Mouse (Mus musculus): ENCODE data around the gene Adck1. TPM values are rescaled to one million over a fixed set of nuclear protein-coding genes. Genes with fewer than 3 reads are reported as not detected.

Adck1 gene
- polyA plus RNA-seq, 1 experiment: 11.8 TPM

- Histone ChIP-seq H3K4me1 (ENCODE audit: control insufficient read depth, insufficient read depth, low read length) (no peaks in the 10 kb centered on the region), H3K27me3 (ENCODE audit: control insufficient read depth, insufficient read depth, low read length) (no peaks in the 10 kb centered on the region), H3K36me3 (ENCODE audit: control insufficient read depth, insufficient read depth, low read length) (peaks cover 1% of the 10 kb centered on the region; the same call in 1 of the 2 replicates), H3K4me3 (ENCODE audit: control insufficient read depth, low read depth, low read length) (no peak overlapping the region), H3K27ac (ENCODE audit: control insufficient read depth, insufficient read depth, low read depth, low read length) (no peak overlapping the region)
- no peak for TF ChIP-seq POLR2A (IDR thresholded peaks at IDR 0.05; ENCODE audit: control insufficient read depth, low read depth, low read length)
- TF ChIP-seq CTCF (IDR thresholded peaks at IDR 0.05; ENCODE audit: control insufficient read depth, insufficient read depth, insufficient replicate concordance, low read depth, low read length): no peak
These were observed 90.6 kb downstream of the Adck1 start for GRCm38 (mm10) chr12:88450658-88451563.

GRCm38 (mm10) chr12:88454701-88455410 lies 94.5 kb downstream of the Adck1 start:
- no peak overlapping the region for H3K27ac ChIP-seq (ENCODE audit: control insufficient read depth, insufficient read depth, low read depth, low read length)
- H3K27me3 ChIP-seq (ENCODE audit: control insufficient read depth, insufficient read depth, low read length): no peaks in the 10 kb centered on the region
- H3K4me3 ChIP-seq (ENCODE audit: control insufficient read depth, low read depth, low read length): no peak overlapping the region
- H3K4me1 ChIP-seq (ENCODE audit: control insufficient read depth, insufficient read depth, low read length): no peaks in the 10 kb centered on the region
- TF ChIP-seq POLR2A (IDR thresholded peaks at IDR 0.05; ENCODE audit: control insufficient read depth, low read depth, low read length) (no peak), CTCF (IDR thresholded peaks at IDR 0.05; ENCODE audit: control insufficient read depth, insufficient read depth, insufficient replicate concordance, low read depth, low read length) (no peak)
- no peaks in the 10 kb centered on the region for H3K36me3 ChIP-seq (ENCODE audit: control insufficient read depth, insufficient read depth, low read length)

GRCm38 (mm10) chr12:88457021-88457420 lies 96.7 kb downstream of the Adck1 start:
- H3K4me3 ChIP-seq (ENCODE audit: control insufficient read depth, low read depth, low read length): no peak overlapping the region
- TF ChIP-seq POLR2A (IDR thresholded peaks at IDR 0.05; ENCODE audit: control insufficient read depth, low read depth, low read length) (no peak), CTCF (IDR thresholded peaks at IDR 0.05; ENCODE audit: control insufficient read depth, insufficient read depth, insufficient replicate concordance, low read depth, low read length) (no peak)
- no peak overlapping the region for H3K27ac ChIP-seq (ENCODE audit: control insufficient read depth, insufficient read depth, low read depth, low read length)
- no peaks in the 10 kb centered on the region for H3K4me1 ChIP-seq (ENCODE audit: control insufficient read depth, insufficient read depth, low read length)
- no peaks in the 10 kb centered on the region for H3K27me3 ChIP-seq (ENCODE audit: control insufficient read depth, insufficient read depth, low read length)
- H3K36me3 ChIP-seq (ENCODE audit: control insufficient read depth, insufficient read depth, low read length): no peaks in the 10 kb centered on the region

DNA sequence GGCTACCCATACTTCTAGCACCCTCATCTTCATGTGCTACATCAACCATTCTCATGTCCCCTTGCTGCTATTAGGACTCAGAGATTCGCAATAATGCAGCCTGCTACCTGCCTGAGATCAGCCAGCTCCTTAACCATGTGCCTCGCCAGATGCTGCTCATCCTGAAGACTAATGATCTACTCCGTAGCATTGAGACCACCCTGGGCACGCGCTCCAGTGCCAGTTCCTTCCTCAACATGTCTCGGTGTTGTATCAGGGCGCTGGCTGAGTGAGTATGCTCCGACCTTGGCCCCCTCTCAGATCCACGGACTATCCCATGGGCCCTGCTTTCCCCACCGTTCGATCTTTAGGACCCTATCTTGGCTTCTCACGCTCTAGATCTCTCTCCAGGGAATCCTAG lies 98.6 kb downstream of the Adck1 start:
- no peak for TF ChIP-seq POLR2A (IDR thresholded peaks at IDR 0.05; ENCODE audit: control insufficient read depth, low read depth, low read length)
- TF ChIP-seq CTCF (IDR thresholded peaks at IDR 0.05; ENCODE audit: control insufficient read depth, insufficient read depth, insufficient replicate concordance, low read depth, low read length): no peak
- Histone ChIP-seq H3K4me1 (ENCODE audit: control insufficient read depth, insufficient read depth, low read length) (no peaks in the 10 kb centered on the region), H3K36me3 (ENCODE audit: control insufficient read depth, insufficient read depth, low read length) (no peaks in the 10 kb centered on the region), H3K4me3 (ENCODE audit: control insufficient read depth, low read depth, low read length) (no peak overlapping the region), H3K27ac (ENCODE audit: control insufficient read depth, insufficient read depth, low read depth, low read length) (no peak overlapping the region), H3K27me3 (ENCODE audit: control insufficient read depth, insufficient read depth, low read length) (no peaks in the 10 kb centered on the region)

- Histone ChIP-seq H3K4me3 (ENCODE audit: control insufficient read depth, low read depth, low read length) (no peak overlapping the region), H3K4me1 (ENCODE audit: control insufficient read depth, insufficient read depth, low read length) (no peaks in the 10 kb centered on the region), H3K27ac (ENCODE audit: control insufficient read depth, insufficient read depth, low read depth, low read length) (no peak overlapping the region), H3K27me3 (ENCODE audit: control insufficient read depth, insufficient read depth, low read length) (no peaks in the 10 kb centered on the region), H3K36me3 (ENCODE audit: control insufficient read depth, insufficient read depth, low read length) (no peaks in the 10 kb centered on the region)
- TF ChIP-seq POLR2A (IDR thresholded peaks at IDR 0.05; ENCODE audit: control insufficient read depth, low read depth, low read length) (no peak), CTCF (IDR thresholded peaks at IDR 0.05; ENCODE audit: control insufficient read depth, insufficient read depth, insufficient replicate concordance, low read depth, low read length) (no peak)
These were observed 99.1 kb downstream of the Adck1 start for GRCm38 (mm10) chr12:88459461-88459860.

DNA sequence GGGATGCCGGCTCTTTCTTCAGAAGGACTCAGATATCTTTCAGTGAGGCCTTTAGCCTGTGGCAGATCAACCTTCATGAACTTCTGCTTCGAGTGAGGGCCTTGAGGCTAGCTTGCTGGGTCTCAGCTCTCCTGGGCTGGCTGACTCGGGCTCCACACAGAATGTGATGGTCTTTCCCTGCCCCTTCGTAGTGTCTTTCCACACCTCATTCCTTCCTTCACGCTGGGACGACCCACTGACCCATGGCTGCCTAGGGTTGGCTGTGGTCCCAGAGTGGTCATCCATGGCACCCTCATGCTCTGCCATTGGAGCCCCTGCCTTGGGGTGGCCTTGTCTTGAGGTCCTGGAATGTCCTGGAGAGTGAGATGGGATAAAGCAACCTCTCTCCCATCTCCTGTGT lies 100.7 kb downstream of the Adck1 start:
- no peaks in the 10 kb centered on the region for H3K4me1 ChIP-seq (ENCODE audit: control insufficient read depth, insufficient read depth, low read length)
- no peak overlapping the region for H3K4me3 ChIP-seq (ENCODE audit: control insufficient read depth, low read depth, low read length)
- H3K27me3 ChIP-seq (ENCODE audit: control insufficient read depth, insufficient read depth, low read length): no peaks in the 10 kb centered on the region
- no peak for TF ChIP-seq POLR2A (IDR thresholded peaks at IDR 0.05; ENCODE audit: control insufficient read depth, low read depth, low read length)
- no peak for TF ChIP-seq CTCF (IDR thresholded peaks at IDR 0.05; ENCODE audit: control insufficient read depth, insufficient read depth, insufficient replicate concordance, low read depth, low read length)
- H3K27ac ChIP-seq (ENCODE audit: control insufficient read depth, insufficient read depth, low read depth, low read length): no peak overlapping the region
- H3K36me3 ChIP-seq (ENCODE audit: control insufficient read depth, insufficient read depth, low read length): no peaks in the 10 kb centered on the region

GRCm38 (mm10) chr12:88463588-88464290 lies 103.4 kb downstream of the Adck1 start:
- no peak for TF ChIP-seq POLR2A (IDR thresholded peaks at IDR 0.05; ENCODE audit: control insufficient read depth, low read depth, low read length)
- no peak for TF ChIP-seq CTCF (IDR thresholded peaks at IDR 0.05; ENCODE audit: control insufficient read depth, insufficient read depth, insufficient replicate concordance, low read depth, low read length)
- H3K4me1 ChIP-seq (ENCODE audit: control insufficient read depth, insufficient read depth, low read length): no peaks in the 10 kb centered on the region
- H3K27ac ChIP-seq (ENCODE audit: control insufficient read depth, insufficient read depth, low read depth, low read length): no peak overlapping the region
- H3K36me3 ChIP-seq (ENCODE audit: control insufficient read depth, insufficient read depth, low read length): no peaks in the 10 kb centered on the region
- H3K27me3 ChIP-seq (ENCODE audit: control insufficient read depth, insufficient read depth, low read length): no peaks in the 10 kb centered on the region
- no peak overlapping the region for H3K4me3 ChIP-seq (ENCODE audit: control insufficient read depth, low read depth, low read length)
